Mouse (Mus musculus) megakaryocyte, embryonic 14.5 days (primary cell): Measurements from ENCODE around the gene Neo1. TPM values are rescaled to one million over a fixed set of nuclear protein-coding genes. Genes with fewer than 3 reads are reported as not detected.

Experiments
- H3K27me3 ChIP-seq: replicated peaks from 2 replicates; pipeline ENCODE3; 2012; ENCODE audit warnings: inconsistent platforms
- H3K36me3 ChIP-seq: replicated peaks from 2 replicates; pipeline ENCODE3; 2012; ENCODE audit warnings: low read length, inconsistent platforms, mixed read lengths
- H3K4me1 ChIP-seq: 2 replicates; pipeline ENCODE4 v1.6.1; 2012; ENCODE audit warnings: inconsistent platforms
- H3K4me3 ChIP-seq: replicated peaks from 2 replicates; pipeline ENCODE3; 2012; ENCODE audit warnings: moderate library complexity, mild to moderate bottlenecking, inconsistent platforms
- H3K9me3 ChIP-seq: 2 replicates; pipeline ENCODE4 v1.6.1; 2012; ENCODE audit warnings: inconsistent platforms
- FLI1 ChIP-seq: IDR thresholded peaks from 2 replicates; pipeline ENCODE4 v1.6.1; 2012; ENCODE audit warnings: low read length, inconsistent platforms, mixed read lengths
- GATA1 ChIP-seq: IDR thresholded peaks from 3 replicates; pipeline ENCODE4 v1.6.1; 2012; ENCODE audit warnings: mixed read lengths, low read length, inconsistent platforms, borderline replicate concordance
- polyA plus RNA-seq: library from polyadenylated mRNA; stranded (reverse); fragments of >175 nt; gene quantifications from 2 replicates; pipeline ENCODE4 v1.2.3, GENCODE M21; 2012; ENCODE audit warnings: low replicate concordance; ENCODE audit not compliant: insufficient read depth

Neo1 gene
- 0.37 TPM in 1 of 2 replicates, not detected in the other for polyA plus RNA-seq

DNA sequence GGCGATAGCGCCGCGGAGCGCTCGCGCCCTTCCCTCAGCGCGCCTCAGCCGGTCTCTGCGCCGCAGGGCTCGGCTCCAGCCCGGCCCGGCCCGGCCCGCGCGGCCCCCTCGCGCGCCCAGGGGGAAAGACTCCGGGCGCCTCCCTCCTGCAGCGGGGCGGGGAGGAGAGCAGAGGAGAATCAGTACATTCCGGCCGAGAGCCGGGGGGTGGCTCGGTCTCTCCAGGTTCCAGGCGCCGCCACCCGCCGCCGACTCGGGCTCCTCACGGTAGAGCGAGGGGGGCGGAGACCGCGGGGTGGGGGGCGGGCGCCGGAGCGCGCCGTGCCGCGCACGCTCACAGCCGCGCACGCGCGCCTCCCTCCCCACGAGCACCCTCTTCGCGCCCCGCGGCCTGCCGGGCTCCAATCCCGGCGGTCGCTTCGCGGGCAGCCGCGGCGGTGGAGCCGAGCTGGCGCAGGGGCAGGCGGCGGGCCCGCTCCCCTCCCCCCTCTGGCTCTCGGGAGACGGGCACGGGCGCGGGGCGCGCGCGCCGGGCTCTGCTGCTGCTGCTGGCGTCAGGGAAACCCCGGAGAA lies at the start of gene Neo1:
Gene Neo1, minus strand, starts transcription at position 283 of the 573 bp plus-strand sequence.
- Histone ChIP-seq H3K36me3 (no peaks in the 10 kb centered on the region), H3K9me3 (peaks cover 6% of the 10 kb centered on the region), H3K4me1 (peaks cover 20% of the 10 kb centered on the region), H3K4me3 (peak within 1 kb of the TSS; percentile 90), H3K27me3 (peaks cover 76% of the 10 kb centered on the region)
- TF ChIP-seq FLI1 = no peak
- no peak for TF ChIP-seq GATA1

DNA sequence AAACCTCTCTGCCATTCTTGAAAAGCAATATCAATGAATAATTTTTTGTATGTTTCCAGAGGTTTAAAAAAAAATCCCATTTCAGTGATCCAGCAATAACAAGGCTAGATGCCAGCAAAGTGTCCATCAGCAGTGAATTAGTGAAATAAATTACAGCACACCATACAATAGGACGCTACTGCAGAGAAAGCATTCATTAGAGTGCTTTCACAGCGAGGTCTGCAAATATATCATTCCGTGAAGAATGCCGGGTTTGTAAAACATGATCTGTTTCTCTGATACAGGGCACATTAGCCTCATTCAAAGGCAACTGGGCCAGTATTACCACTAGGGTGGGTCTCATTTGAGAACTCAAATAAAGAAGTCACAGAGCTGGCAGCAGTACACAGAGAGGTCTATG lies 39.4 kb upstream of the Neo1 start:
- Histone ChIP-seq H3K4me1 (peaks cover 5% of the 10 kb centered on the region; the same call in 1 of the 2 replicates), H3K27me3 (peaks cover 19% of the 10 kb centered on the region), H3K9me3 (no peaks in the 10 kb centered on the region), H3K4me3 (no peak overlapping the region), H3K36me3 (no peaks in the 10 kb centered on the region)
- no peak for TF ChIP-seq FLI1
- TF ChIP-seq GATA1 = no peak

GRCm38 (mm10) chr9:59073887-59074286 lies 37.6 kb upstream of the Neo1 start:
- no peaks in the 10 kb centered on the region for H3K9me3 ChIP-seq
- no peak overlapping the region for H3K4me3 ChIP-seq
- H3K36me3 ChIP-seq = no peaks in the 10 kb centered on the region
- TF ChIP-seq FLI1 (no peak), GATA1 (no peak)
- H3K27me3 ChIP-seq = peaks cover 23% of the 10 kb centered on the region
- no peaks in the 10 kb centered on the region for H3K4me1 ChIP-seq

GRCm38 (mm10) chr9:59072076-59072777 lies 36.0 kb upstream of the Neo1 start:
- no peaks in the 10 kb centered on the region for H3K36me3 ChIP-seq
- no peak for TF ChIP-seq FLI1
- no peak for TF ChIP-seq GATA1
- no peaks in the 10 kb centered on the region for H3K9me3 ChIP-seq
- H3K4me1 ChIP-seq = no peaks in the 10 kb centered on the region
- H3K27me3 ChIP-seq = peaks cover 23% of the 10 kb centered on the region
- no peak overlapping the region for H3K4me3 ChIP-seq

- no peaks in the 10 kb centered on the region for H3K36me3 ChIP-seq
- H3K9me3 ChIP-seq = no peaks in the 10 kb centered on the region
- H3K4me3 ChIP-seq = no peak overlapping the region
- H3K27me3 ChIP-seq = peaks cover 28% of the 10 kb centered on the region
- TF ChIP-seq GATA1 = no peak
- no peak for TF ChIP-seq FLI1
- H3K4me1 ChIP-seq = no peaks in the 10 kb centered on the region
These were observed 35.2 kb upstream of the Neo1 start for GRCm38 (mm10) chr9:59071220-59071977.

DNA sequence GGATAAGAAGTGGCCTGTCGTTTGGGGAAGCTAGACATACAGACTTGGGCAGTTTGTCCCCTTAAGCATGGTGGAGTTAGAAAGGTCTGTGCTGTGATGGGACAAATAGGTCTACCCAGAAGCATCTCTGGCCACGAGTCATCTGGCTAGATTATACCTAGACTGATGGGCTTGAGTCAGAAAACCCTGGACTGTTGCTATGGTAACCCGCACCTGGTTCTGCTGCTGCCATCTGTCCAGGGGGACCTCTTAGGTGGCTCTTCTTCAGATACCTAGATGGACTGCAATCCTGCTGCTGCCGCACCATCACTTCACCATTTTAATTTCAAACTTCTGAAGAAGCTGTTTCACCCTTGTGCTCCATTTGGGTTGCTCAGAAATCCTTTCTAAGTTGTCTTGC lies 34.0 kb upstream of the Neo1 start:
- no peak for TF ChIP-seq GATA1
- Histone ChIP-seq H3K4me3 (no peak overlapping the region), H3K9me3 (no peaks in the 10 kb centered on the region), H3K4me1 (0 out of 2 replicates have a peak, but pooled peaks cover 3% of the 10 kb centered on the region), H3K27me3 (peaks cover 34% of the 10 kb centered on the region), H3K36me3 (no peaks in the 10 kb centered on the region)

GRCm38 (mm10) chr9:59065616-59066301 lies 29.5 kb upstream of the Neo1 start:
- TF ChIP-seq FLI1 (no peak), GATA1 (no peak)
- no peak overlapping the region for H3K4me3 ChIP-seq
- no peaks in the 10 kb centered on the region for H3K9me3 ChIP-seq
- peaks cover 18% of the 10 kb centered on the region for H3K27me3 ChIP-seq
- no peaks in the 10 kb centered on the region for H3K36me3 ChIP-seq
- H3K4me1 ChIP-seq = 0 out of 2 replicates have a peak, but pooled peaks cover 3% of the 10 kb centered on the region

- no peaks in the 10 kb centered on the region for H3K36me3 ChIP-seq
- TF ChIP-seq GATA1 (no peak), FLI1 (no peak)
- no peaks in the 10 kb centered on the region for H3K9me3 ChIP-seq
- no peak overlapping the region for H3K4me3 ChIP-seq
- H3K27me3 ChIP-seq = peaks cover 16% of the 10 kb centered on the region
- H3K4me1 ChIP-seq = 0 out of 2 replicates have a peak, but pooled peaks cover 3% of the 10 kb centered on the region
These were observed 26.2 kb upstream of the Neo1 start for GRCm38 (mm10) chr9:59062409-59062808.

DNA sequence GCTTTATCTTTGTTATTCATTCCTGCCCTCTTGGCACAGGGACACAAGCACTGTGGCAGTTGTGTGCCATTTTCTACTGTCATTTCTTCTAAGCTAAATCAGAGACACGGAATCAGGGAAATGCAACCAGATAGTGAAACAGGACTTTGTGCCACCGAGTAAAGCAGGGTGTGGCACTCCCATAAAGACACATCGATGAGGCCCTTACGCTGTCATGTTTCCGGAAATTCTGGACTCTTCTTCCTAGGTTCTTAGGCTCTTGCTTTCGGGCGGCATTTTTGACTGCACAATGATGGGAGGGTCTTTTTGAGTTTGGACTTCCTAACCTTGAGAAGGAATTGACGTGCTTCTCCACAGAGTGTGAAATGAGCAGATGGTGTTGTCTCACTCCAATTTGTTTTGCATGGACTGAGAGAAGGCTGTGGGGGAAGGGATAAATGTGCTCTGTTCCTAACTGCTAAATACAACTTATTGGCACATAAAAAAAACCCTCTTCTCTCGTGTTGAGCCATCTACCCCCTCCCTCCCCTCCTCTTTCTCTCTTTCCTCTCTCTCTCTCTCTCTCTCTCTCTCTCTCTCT lies 23.9 kb upstream of the Neo1 start:
- no peaks in the 10 kb centered on the region for H3K9me3 ChIP-seq
- no peak overlapping the region for H3K4me3 ChIP-seq
- H3K27me3 ChIP-seq = peaks cover 10% of the 10 kb centered on the region
- TF ChIP-seq GATA1 (no peak), FLI1 (no peak)
- peaks cover 4% of the 10 kb centered on the region; the same call in 1 of the 2 replicates for H3K4me1 ChIP-seq
- no peaks in the 10 kb centered on the region for H3K36me3 ChIP-seq
